Mouse (Mus musculus) heart, embryonic 16.5 days (tissue): Measurements from ENCODE around the gene Cd163l1. TPM values are rescaled to one million over a fixed set of nuclear protein-coding genes. Genes with fewer than 3 reads are reported as not detected.

ENCODE experiments used
- ATAC-seq: fragments of 200-750 bp; cut with Nextera tagmentation; replicated peaks from 2 replicates; pipeline ENCODE4 v1.8.0; 2017; ENCODE audit warnings: moderate number of reproducible peaks; ENCODE audit not compliant: insufficient read depth, low FRiP score; ENCODE audit errors: extremely low read depth
- H3K27ac ChIP-seq: fragments of 300-500 bp; sonication (generic); 2 replicates; pipeline ENCODE4 v1.5.1; 2014; ENCODE audit warnings: mild to moderate bottlenecking, low read length, control low read depth, moderate library complexity
- H3K27me3 ChIP-seq: fragments of 300-500 bp; sonication (generic); 2 replicates; pipeline ENCODE4 v1.6.1; 2014; ENCODE audit warnings: low read length, mixed read lengths; ENCODE audit not compliant: control insufficient read depth, insufficient read depth
- H3K36me3 ChIP-seq: fragments of 300-500 bp; sonication (generic); 2 replicates; pipeline ENCODE4 v1.6.1; 2014; ENCODE audit not compliant: control insufficient read depth, insufficient read depth
- H3K4me1 ChIP-seq: fragments of 300-500 bp; sonication (generic); 2 replicates; pipeline ENCODE4 v1.6.1; 2014; ENCODE audit warnings: low read length, mixed read lengths; ENCODE audit not compliant: control insufficient read depth, insufficient read depth
- H3K4me2 ChIP-seq: fragments of 300-500 bp; sonication (generic); 2 replicates; pipeline ENCODE4 v1.6.1; 2014; ENCODE audit warnings: low read depth, mild to moderate bottlenecking, control low read depth, low read length
- H3K4me3 ChIP-seq: fragments of 300-500 bp; sonication (generic); 2 replicates; pipeline ENCODE4 v1.5.1; 2014; ENCODE audit warnings: mild to moderate bottlenecking, control low read depth, low read length
- H3K9ac ChIP-seq: fragments of 300-500 bp; sonication (generic); 2 replicates; pipeline ENCODE4 v1.6.1; 2014; ENCODE audit warnings: low read length, control low read depth
- H3K9me3 ChIP-seq: fragments of 300-500 bp; sonication (generic); replicated peaks from 2 replicates; pipeline ENCODE4 v1.6.1; 2016; ENCODE audit warnings: low read length; ENCODE audit not compliant: control insufficient read depth
- WGBS: fragments of 180-500 bp; shearing (Covaris S2); extraction: QIAGEN DNeasy Blood & Tissue Kit; methylation state at CpG from one replicate; pipeline ENCODE4 v1.1.7; 2014; 5-methylcytosine and 5-hydroxymethylcytosine counted together
- polyA plus RNA-seq: library from polyadenylated mRNA; unstranded; fragments of >200 nt; fragmentation: Nextera tagmentation; extraction: Ambion mirVana; gene quantifications from 2 replicates; pipeline ENCODE4 v1.2.1, GENCODE M21; 2015

The Cd163l1 gene
- polyA plus RNA-seq, 1 experiment from 2014 or later: 10.4 TPM

DNA sequence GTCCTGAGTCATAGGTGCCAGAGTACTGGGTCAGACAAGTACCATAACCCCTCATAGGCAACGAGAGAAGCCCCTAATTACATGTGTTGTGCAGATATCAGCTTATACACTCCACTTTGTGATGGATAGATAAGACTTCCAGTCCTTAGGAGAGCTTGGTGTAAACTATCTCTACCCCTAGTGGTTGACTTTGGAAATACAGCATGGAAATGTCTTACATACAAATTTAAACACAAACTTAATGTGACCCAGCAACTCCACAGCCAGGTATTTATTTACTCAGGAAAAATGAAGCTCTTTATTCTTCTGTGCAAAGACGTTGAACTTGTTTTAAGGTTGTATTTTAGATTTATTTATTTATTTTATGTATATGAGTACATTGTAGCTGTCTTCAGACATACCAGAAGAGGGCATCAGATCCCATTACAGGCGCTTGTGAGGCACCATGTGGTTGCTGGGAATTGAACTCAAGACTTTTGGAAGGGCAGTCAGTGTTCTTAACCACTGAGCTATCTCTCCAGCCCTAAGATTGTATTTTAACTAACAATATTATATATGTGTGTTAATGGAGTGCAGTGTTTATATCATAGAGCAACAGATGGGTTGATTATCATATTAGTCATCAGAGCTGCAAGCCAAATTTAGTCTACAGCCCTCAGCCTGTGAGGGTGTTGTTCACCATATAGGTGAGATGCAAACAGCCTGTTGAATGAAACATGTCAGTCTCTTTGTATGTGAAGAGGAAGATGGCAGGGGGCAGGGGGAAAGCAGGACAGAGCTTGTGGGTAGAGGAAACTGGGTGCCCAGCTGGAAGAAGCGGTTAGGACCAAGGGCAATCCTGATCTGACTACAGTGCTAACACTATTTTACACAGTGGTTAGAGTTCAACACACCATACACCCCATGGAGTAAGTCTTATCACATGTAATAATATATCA, 29.4 kb upstream of the Cd163l1 start:
- WGBS: 49% methylated on average over 4 of the region's 4 CpGs
- Histone ChIP-seq H3K9ac (no peak overlapping the region), H3K27ac (no peak overlapping the region), H3K4me3 (no peak overlapping the region), H3K9me3 (no peaks in the 10 kb centered on the region), H3K4me2 (no peak overlapping the region), H3K36me3 (no peaks in the 10 kb centered on the region), H3K27me3 (no peaks in the 10 kb centered on the region), H3K4me1 (no peaks in the 10 kb centered on the region)
- no peak for ATAC-seq

DNA sequence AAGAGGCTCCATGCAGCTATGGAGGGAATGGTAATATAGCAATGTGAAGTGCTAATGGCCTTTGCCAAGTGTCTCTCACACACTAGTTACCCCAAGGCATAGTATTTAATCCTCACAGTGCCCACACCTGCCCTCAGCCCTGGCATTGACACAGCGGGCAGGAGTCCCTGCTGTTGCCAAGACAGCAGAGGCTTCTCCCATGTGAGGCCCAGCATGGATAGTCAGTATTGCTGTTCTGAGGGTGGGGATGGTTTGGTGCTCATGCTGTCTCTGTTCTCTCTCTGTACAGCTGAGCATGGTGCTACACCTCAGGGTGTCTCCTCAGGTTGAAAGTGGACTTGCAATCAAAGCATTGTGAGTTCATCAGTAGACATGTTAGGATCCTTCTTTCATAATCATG, 27.6 kb upstream of the Cd163l1 start:
- 68% methylated on average over 1 of the region's 1 CpGs for WGBS
- no peaks in the 10 kb centered on the region for H3K36me3 ChIP-seq

DNA sequence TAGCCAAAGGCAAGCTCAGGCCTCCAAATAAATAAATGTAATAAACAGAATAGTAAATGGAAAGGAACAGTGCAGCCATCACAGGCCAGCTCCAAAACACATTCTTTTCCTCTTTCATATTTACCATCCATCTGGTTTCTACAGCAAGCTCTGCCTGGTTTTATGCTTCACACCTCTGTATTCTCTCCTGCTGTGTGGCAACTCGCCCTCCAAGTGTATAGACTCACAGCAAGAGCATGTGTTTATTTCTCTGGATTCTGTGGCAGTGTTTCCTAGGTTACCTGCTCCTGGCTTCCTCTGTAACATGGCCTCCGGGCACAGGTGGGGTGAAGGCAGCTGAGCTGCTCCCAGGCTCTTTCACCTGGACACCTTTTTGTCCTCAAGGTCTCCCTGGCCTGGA, 25.6 kb upstream of the Cd163l1 start:
- Histone ChIP-seq H3K4me3 (no peak overlapping the region), H3K27me3 (no peaks in the 10 kb centered on the region), H3K27ac (peak overlapping the region; percentile 65), H3K4me1 (no peaks in the 10 kb centered on the region), H3K36me3 (no peaks in the 10 kb centered on the region), H3K9me3 (no peaks in the 10 kb centered on the region), H3K9ac (no peak overlapping the region), H3K4me2 (no peak overlapping the region)
- 47% methylated on average over 2 of the region's 2 CpGs for WGBS
- no peak for ATAC-seq

More for the DNA sequence above, 27.6 kb upstream of the Cd163l1 start:
- Histone ChIP-seq H3K9me3 (no peaks in the 10 kb centered on the region), H3K9ac (no peak overlapping the region), H3K4me1 (no peaks in the 10 kb centered on the region), H3K27me3 (no peaks in the 10 kb centered on the region), H3K4me2 (no peak overlapping the region), H3K27ac (no peak overlapping the region), H3K4me3 (no peak overlapping the region)
- ATAC-seq: no peak

DNA sequence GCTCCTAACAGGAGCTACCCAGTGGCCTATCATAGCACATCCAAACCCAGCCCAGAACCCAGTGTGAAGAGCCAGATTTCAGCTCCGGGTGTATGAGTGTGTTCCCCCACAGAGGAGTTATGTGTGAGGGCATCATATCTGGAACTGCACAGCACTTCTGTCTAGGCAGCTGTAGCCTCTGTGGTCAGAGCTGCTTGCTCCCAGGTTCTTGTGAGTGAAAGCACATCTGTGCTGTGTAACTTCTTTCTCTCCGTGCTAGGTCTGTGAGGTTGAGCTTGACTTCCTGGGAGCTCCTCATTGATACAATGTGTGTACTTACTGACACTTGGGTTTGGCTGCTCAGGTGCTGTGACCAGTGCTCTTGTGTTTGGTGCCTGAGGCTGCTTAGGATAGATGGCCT, 25.2 kb upstream of the Cd163l1 start:
- peak overlapping the region; percentile 65 for H3K27ac ChIP-seq
- H3K27me3 ChIP-seq: no peaks in the 10 kb centered on the region
- no peak overlapping the region for H3K4me3 ChIP-seq
- H3K9ac ChIP-seq: no peak overlapping the region
- 65% methylated on average over 2 of the region's 2 CpGs for WGBS
- H3K36me3 ChIP-seq: no peaks in the 10 kb centered on the region
- ATAC-seq: peak; percentile 30
- H3K9me3 ChIP-seq: no peaks in the 10 kb centered on the region
- H3K4me1 ChIP-seq: no peaks in the 10 kb centered on the region
- H3K4me2 ChIP-seq: no peak overlapping the region

DNA sequence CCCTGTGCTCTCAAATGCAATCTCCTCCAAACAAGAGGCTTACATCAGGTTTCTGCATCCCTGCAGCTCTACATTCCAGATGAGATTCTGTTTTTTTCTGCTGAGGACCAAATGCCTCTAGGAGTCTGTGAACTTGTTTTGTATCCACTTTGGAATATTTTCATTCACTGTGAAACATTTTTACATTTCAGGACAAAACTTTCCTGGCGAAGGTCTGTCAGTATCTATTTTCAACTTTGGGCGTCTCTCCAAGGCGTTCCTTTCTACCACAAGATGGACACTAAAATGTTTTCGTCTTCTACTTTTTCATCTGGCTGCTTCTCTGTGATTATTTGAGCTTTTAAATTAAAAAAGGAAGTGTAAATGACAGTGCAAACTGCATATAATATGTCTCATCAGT, 24.0 kb upstream of the Cd163l1 start:
- no peaks in the 10 kb centered on the region for H3K36me3 ChIP-seq
- no peak overlapping the region for H3K4me3 ChIP-seq
- H3K4me1 ChIP-seq: no peaks in the 10 kb centered on the region
- no peaks in the 10 kb centered on the region for H3K9me3 ChIP-seq
- H3K9ac ChIP-seq: no peak overlapping the region
- ATAC-seq: no peak
- H3K27me3 ChIP-seq: no peaks in the 10 kb centered on the region
- WGBS: 68% methylated on average over 4 of the region's 4 CpGs
- H3K4me2 ChIP-seq: no peak overlapping the region
- H3K27ac ChIP-seq: no peak overlapping the region; the same call in 1 of the 2 replicates

DNA sequence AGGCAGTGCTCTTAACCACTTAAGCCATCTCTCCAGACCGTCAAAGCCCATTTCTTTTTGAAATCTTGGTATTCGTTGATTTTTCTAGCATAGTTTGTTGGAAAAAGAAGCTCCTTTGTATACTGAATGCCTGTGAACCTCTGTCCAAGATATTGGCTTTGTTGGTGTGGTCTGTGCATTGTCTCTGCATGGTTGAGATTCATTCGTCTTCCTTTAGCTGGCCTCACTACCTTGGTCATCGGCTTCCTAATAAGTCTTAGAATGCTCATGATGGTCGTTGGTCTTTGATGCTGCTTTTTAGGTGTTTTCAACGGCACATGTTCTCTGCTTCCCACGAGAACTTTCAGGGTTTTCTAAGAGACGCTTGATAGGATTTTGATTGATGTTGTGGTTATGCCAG, 22.1 kb upstream of the Cd163l1 start:
- Histone ChIP-seq H3K9ac (no peak overlapping the region), H3K4me3 (no peak overlapping the region), H3K27ac (no peak overlapping the region), H3K4me1 (no peaks in the 10 kb centered on the region), H3K9me3 (no peaks in the 10 kb centered on the region), H3K36me3 (no peaks in the 10 kb centered on the region), H3K4me2 (no peak overlapping the region), H3K27me3 (no peaks in the 10 kb centered on the region)
- ATAC-seq: no peak
- WGBS: 69% methylated on average over 8 of the region's 8 CpGs

DNA sequence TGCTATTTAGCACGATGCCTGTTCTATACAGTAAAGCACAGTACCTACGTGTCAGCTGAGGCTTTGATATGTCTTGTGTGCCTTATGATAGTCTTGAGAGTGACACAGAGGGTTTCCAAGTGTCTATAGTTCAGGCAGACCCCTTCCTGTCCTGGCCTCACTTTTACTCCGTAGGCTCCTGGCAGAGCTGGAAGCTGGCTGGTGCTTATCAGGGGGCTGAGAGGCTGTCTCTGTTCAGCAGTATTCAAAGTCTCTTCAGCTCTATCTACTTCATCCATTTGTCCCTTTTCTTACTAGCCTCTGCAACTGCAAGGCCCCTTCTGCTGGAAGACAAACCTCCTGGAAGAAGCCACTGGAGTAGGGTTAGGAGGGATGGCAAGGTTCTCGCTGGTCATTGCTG, 17.0 kb upstream of the Cd163l1 start:
- H3K9ac ChIP-seq: no peak overlapping the region
- no peak overlapping the region for H3K27ac ChIP-seq
- ATAC-seq: no peak
- H3K36me3 ChIP-seq: no peaks in the 10 kb centered on the region
- no peaks in the 10 kb centered on the region for H3K4me1 ChIP-seq
- 70% methylated on average over 4 of the region's 4 CpGs for WGBS
- H3K4me2 ChIP-seq: no peak overlapping the region
- no peak overlapping the region for H3K4me3 ChIP-seq
- no peaks in the 10 kb centered on the region; the same call in 1 of the 2 replicates for H3K27me3 ChIP-seq
- no peaks in the 10 kb centered on the region for H3K9me3 ChIP-seq

DNA sequence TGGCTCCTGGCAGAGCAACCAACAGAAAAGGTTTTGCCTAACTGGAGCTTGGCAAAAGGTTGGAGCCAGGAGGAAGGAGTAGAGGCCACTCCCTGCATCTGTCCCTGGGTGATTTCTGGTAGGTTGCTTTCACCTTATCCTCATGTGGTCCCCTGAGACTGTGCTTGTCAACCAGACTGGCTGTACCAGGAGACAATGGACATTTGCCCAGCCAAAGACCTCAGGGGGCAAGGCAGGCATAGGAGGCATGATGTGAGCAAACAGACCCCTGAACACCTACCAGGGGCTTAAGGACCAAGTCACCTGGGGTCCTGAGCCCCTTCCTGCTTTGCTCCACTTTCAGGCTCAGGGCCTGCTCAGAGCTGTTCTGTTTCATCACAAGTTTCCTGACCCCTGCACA, 12.2 kb upstream of the Cd163l1 start, which contains the start of gene Olfr524:
Gene Olfr524, minus strand, starts transcription at position 101 of the 400 bp plus-strand sequence.
- Histone ChIP-seq H3K27ac (peak within 1 kb of the TSS; percentile 23; the same call in 1 of the 2 replicates), H3K27me3 (no peaks in the 10 kb centered on the region; the same call in 1 of the 2 replicates), H3K4me1 (no peaks in the 10 kb centered on the region), H3K4me2 (no peak within 1 kb of the TSS), H3K9ac (no peak within 1 kb of the TSS), H3K4me3 (no peak within 1 kb of the TSS), H3K9me3 (no peaks in the 10 kb centered on the region), H3K36me3 (no peaks in the 10 kb centered on the region)
- no peak for ATAC-seq

DNA sequence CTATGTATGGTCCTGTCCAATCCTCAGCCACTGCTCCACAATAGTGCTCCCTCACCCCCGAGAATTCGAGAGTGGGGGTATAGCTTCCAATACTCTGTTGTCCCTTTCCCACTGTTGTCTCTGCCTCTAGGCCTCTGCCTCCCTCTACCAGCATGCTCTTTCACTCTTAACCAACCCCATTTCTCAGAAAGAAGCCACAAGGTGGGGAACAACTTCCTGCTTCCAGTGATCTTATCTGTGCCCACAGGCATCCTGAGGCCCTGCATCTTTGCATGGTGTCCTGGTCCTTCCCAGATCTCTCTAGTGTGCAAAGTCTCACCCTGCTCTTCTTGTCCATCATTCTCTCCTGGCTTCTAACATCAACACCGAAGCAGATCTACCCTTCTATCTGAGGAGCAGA, 11.2 kb upstream of the Cd163l1 start:
- Histone ChIP-seq H3K4me1 (no peaks in the 10 kb centered on the region), H3K4me3 (no peak overlapping the region), H3K9me3 (no peaks in the 10 kb centered on the region), H3K27ac (peak overlapping the region; percentile 25; the same call in 1 of the 2 replicates), H3K4me2 (no peak overlapping the region), H3K9ac (no peak overlapping the region), H3K36me3 (no peaks in the 10 kb centered on the region), H3K27me3 (no peaks in the 10 kb centered on the region; the same call in 1 of the 2 replicates)
- ATAC-seq: no peak
- 79% methylated on average over 3 of the region's 3 CpGs for WGBS
